Mouse (Mus musculus) thymus, adult 2 months (tissue): Measurements from ENCODE around the gene D5Ertd579e. TPM values are rescaled to one million over a fixed set of nuclear protein-coding genes. Genes with fewer than 3 reads are reported as not detected.

ENCODE experiments used
- DNase-seq: peaks from one replicate; pipeline ENCODE4 v3.0.0; 2021
- H3K27ac ChIP-seq: fragments of 200-500 bp; 2 replicates; pipeline ENCODE4 v1.5.1; 2012; ENCODE audit warnings: low read length, control low read depth; ENCODE audit not compliant: control insufficient read depth, insufficient read depth
- H3K27me3 ChIP-seq: fragments of 200-500 bp; 2 replicates; pipeline ENCODE4 v1.6.1; 2012; ENCODE audit warnings: mild to moderate bottlenecking, low read length, moderate library complexity, mixed read lengths; ENCODE audit not compliant: control insufficient read depth, insufficient read depth
- H3K36me3 ChIP-seq: fragments of 200-500 bp; 2 replicates; pipeline ENCODE4 v1.6.1; 2012; ENCODE audit warnings: mild to moderate bottlenecking, low read length, moderate library complexity; ENCODE audit not compliant: control insufficient read depth, insufficient read depth
- H3K4me1 ChIP-seq: fragments of 200-500 bp; replicated peaks from 2 replicates; pipeline ENCODE4 v1.6.1; 2012; ENCODE audit warnings: low read length; ENCODE audit not compliant: control insufficient read depth, insufficient read depth
- H3K4me3 ChIP-seq: fragments of 200-500 bp; 2 replicates; pipeline ENCODE4 v1.5.1; 2012; ENCODE audit warnings: mild to moderate bottlenecking, low read length, control low read depth, moderate library complexity; ENCODE audit not compliant: control insufficient read depth, insufficient read depth
- CTCF ChIP-seq: fragments of 200-500 bp; IDR thresholded peaks from 2 replicates; pipeline ENCODE4 v1.5.1; 2012; ENCODE audit warnings: mild to moderate bottlenecking, control low read depth, low read length, moderate library complexity, borderline replicate concordance; ENCODE audit not compliant: control insufficient read depth, poor library complexity, insufficient read depth; ENCODE audit errors: extremely low read depth
- POLR2A ChIP-seq: fragments of 200-500 bp; IDR thresholded peaks from 2 replicates; pipeline ENCODE4 v1.6.1; 2012; ENCODE audit warnings: mild to moderate bottlenecking, low read length, control low read depth, moderate library complexity; ENCODE audit not compliant: control insufficient read depth, poor library complexity, insufficient read depth; ENCODE audit errors: extremely low read depth
- WGBS: fragments of 180-500 bp; shearing (Covaris S2); methylation state at CpG from one replicate; pipeline ENCODE4 v1.1.7; 2018; 5-methylcytosine and 5-hydroxymethylcytosine counted together
- polyA plus RNA-seq: library from polyadenylated mRNA; depleted of rRNA; stranded (reverse); fragments of >200 nt; gene quantifications from 2 replicates; pipeline ENCODE4 v1.2.3, GENCODE M21; 2012

The D5Ertd579e gene
- polyA plus RNA-seq, 1 experiment, result 26.8 TPM

GRCm38 (mm10) chr5:36713693-36714092 is 17.9 kb upstream of the D5Ertd579e start:
- H3K27ac ChIP-seq, result no peak overlapping the region
- H3K27me3 ChIP-seq, result no peaks in the 10 kb centered on the region
- WGBS, result 95% methylated on average over 6 of the region's 6 CpGs
- no peak overlapping the region for H3K4me3 ChIP-seq
- no peak for TF ChIP-seq POLR2A
- no peak for TF ChIP-seq CTCF
- H3K36me3 ChIP-seq, result no peaks in the 10 kb centered on the region
- H3K4me1 ChIP-seq, result peaks cover 11% of the 10 kb centered on the region
- no peak for DNase-seq

- TF ChIP-seq POLR2A, result no peak
- 0 out of 2 replicates have a peak, but pooled peaks have one; percentile 18 for TF ChIP-seq CTCF
- Histone ChIP-seq H3K36me3 (no peaks in the 10 kb centered on the region), H3K27me3 (no peaks in the 10 kb centered on the region), H3K27ac (no peak overlapping the region), H3K4me3 (peak overlapping the region; percentile 33), H3K4me1 (peaks cover 11% of the 10 kb centered on the region)
- WGBS, result 14% methylated on average over 31 of the region's 31 CpGs
- DNase-seq, result peak; percentile 80
Measured at GRCm38 (mm10) chr5:36712553-36713534, 17.0 kb upstream of the D5Ertd579e start.

- Histone ChIP-seq H3K36me3 (no peaks in the 10 kb centered on the region), H3K27me3 (no peaks in the 10 kb centered on the region), H3K4me3 (no peak overlapping the region), H3K27ac (no peak overlapping the region), H3K4me1 (peaks cover 11% of the 10 kb centered on the region)
- TF ChIP-seq CTCF, result no peak
- TF ChIP-seq POLR2A, result no peak
- 89% methylated on average over 5 of the region's 5 CpGs for WGBS
- no peak for DNase-seq
Measured at GRCm38 (mm10) chr5:36711863-36712262, 16.0 kb upstream of the D5Ertd579e start.

GRCm38 (mm10) chr5:36705792-36706191 is 10.0 kb upstream of the D5Ertd579e start:
- DNase-seq, result no peak
- Histone ChIP-seq H3K4me1 (no peaks in the 10 kb centered on the region), H3K27ac (no peak overlapping the region), H3K36me3 (no peaks in the 10 kb centered on the region), H3K4me3 (no peak overlapping the region), H3K27me3 (no peaks in the 10 kb centered on the region)
- TF ChIP-seq CTCF, result no peak
- no peak for TF ChIP-seq POLR2A
- WGBS, result 74% methylated on average over 5 of the region's 5 CpGs

GRCm38 (mm10) chr5:36705390-36705789 is 9.6 kb upstream of the D5Ertd579e start:
- no peak for DNase-seq
- no peaks in the 10 kb centered on the region for H3K27me3 ChIP-seq
- no peaks in the 10 kb centered on the region for H3K4me1 ChIP-seq
- no peak overlapping the region for H3K4me3 ChIP-seq
- WGBS, result 91% methylated on average over 5 of the region's 5 CpGs
- TF ChIP-seq CTCF (no peak), POLR2A (no peak)
- H3K36me3 ChIP-seq, result no peaks in the 10 kb centered on the region
- no peak overlapping the region for H3K27ac ChIP-seq

- DNase-seq, result no peak
- Histone ChIP-seq H3K27ac (no peak overlapping the region), H3K36me3 (no peaks in the 10 kb centered on the region), H3K4me1 (no peaks in the 10 kb centered on the region), H3K4me3 (no peak overlapping the region), H3K27me3 (no peaks in the 10 kb centered on the region)
- WGBS, result 96% methylated on average over 6 of the region's 6 CpGs
- TF ChIP-seq CTCF (no peak), POLR2A (no peak)
Measured at GRCm38 (mm10) chr5:36704684-36705083, 8.9 kb upstream of the D5Ertd579e start.

- TF ChIP-seq CTCF, result no peak
- TF ChIP-seq POLR2A, result no peak
- no peak overlapping the region for H3K27ac ChIP-seq
- DNase-seq, result no peak
- WGBS, result 71% methylated on average over 6 of the region's 6 CpGs
- H3K4me1 ChIP-seq, result peaks cover 2% of the 10 kb centered on the region
- H3K36me3 ChIP-seq, result no peaks in the 10 kb centered on the region
- H3K27me3 ChIP-seq, result no peaks in the 10 kb centered on the region
- H3K4me3 ChIP-seq, result no peak overlapping the region
Measured at GRCm38 (mm10) chr5:36700939-36701620, 5.3 kb upstream of the D5Ertd579e start.
